Mouse (Mus musculus): ENCODE measurements around the gene Zfp280d.
A peak's percentile ranks its signal among the peaks of the same experiment; 100 is the strongest.

Gene Zfp280d

DNA sequence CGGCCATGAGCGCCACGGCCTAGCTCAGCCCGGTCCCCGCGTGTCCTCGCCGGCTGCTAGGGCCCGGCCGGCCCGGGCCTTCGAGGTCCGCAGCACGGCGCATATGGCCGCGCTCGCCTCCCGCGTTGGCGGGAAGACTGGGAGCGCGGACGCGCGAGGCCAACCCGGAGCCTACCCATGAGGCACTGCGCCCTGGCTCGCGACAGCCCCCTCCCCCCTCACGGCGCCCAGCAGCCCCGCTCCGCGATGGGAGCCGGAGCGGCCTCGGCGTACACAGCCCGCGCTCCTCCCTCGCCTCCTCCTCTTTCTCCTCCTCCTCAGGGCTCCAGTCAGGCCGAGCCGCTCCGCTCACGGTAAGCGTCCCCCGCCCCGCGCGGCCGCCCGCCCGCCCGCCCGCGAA is at the start of gene Zfp280d:
Gene Zfp280d (plus strand): TSS at position 184 of the 400 bp plus-strand sequence.
- DNase-seq, result peak; percentile 90

DNA sequence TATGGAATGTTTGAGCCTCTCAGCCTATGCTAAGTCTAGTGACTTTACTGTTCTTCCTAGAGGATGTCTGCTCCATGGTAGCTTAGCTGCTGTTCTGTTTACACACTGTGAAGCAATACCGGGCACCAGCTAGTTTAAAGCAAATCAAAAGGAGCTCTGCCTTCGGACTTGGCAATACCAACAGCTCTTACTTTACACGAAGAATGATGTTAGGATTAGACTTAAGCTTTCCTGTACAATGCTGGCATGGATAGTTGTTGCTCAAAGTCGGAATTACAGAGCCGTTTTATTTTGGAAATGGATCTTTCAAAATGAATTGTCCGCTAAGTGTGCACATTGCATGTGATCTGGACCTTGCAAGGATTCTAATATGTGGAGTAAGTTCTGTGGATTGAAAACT is 48.1 kb upstream of the Zfp280d start:
- no peak for DNase-seq

DNA sequence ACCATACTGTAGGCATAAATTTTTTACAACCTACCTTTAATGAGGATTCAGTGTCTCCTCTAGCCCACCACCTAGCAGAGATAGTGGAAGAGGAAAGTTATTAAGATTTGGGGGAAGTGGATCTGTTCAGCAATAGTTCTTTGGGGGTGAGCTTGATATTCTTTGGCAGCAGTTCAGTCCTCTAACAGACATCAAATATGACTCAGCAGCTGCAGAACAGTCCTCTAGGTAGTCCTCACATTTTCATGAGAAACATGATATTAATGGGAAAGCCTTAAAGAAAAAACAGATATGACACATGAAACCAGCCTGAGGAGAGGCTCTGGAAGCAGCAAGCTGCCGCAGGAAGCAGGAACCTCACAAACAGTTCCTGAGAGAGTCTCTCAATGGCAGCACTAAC is 22.0 kb upstream of the Zfp280d start:
- DNase-seq, result no peak

DNA sequence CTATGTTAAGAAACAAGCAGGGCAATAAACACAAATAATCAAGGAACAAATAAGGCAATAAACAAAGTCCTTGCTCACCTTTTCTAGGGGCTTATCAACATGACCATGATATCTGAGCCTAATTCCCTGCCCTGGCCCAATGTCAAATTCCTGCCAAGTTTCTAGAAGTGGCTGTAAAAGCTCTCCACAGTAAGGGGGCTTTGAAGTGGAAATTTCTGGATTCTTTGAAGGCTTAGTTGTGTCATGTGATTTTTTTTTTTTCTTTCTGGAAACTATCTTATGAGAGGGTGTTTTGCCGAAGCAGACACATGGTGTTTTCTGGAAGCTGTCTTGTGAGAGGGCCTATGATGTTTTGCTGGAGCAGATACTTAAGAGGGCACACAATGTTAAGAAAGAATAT is 19.4 kb upstream of the Zfp280d start:
- no peak for DNase-seq

DNA sequence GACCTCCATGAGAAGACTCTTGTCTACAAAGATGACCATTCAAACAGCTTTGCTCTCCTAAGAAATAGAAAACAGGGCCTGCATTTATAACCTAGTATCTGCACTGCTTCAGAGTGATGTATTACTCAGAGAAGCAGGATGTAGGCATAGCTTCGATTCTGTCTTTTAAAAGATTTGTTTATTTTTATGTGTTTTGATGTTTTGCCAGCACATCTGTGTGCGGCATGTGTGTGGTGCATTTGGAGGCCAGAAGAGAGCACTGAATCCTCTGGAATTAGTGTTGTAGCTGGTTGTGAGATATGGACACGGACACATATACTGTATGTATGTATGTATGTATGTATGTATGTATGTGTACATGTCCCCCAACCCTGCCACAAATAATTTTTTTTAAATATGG is 18.0 kb upstream of the Zfp280d start:
- no peak for DNase-seq

DNA sequence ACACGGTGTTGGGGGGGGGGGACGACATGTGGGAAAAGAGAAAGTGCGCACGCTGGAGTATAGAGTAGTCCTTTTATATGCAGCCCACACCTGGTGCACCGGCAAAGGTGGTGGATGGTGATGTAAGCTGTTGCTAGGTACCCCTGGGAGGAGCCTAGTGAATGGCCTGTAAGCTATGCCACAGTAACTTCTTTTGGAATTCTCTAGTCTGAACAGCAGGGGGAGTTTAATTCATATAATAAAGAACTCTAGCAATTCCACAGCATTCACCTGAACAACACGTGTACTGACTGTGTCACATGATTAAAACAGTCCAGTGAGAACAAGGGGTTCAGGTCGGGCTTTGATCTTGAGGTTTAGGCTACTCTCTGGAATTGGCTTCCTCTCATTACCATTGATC is 14.3 kb upstream of the Zfp280d start:
- no peak for DNase-seq

DNA sequence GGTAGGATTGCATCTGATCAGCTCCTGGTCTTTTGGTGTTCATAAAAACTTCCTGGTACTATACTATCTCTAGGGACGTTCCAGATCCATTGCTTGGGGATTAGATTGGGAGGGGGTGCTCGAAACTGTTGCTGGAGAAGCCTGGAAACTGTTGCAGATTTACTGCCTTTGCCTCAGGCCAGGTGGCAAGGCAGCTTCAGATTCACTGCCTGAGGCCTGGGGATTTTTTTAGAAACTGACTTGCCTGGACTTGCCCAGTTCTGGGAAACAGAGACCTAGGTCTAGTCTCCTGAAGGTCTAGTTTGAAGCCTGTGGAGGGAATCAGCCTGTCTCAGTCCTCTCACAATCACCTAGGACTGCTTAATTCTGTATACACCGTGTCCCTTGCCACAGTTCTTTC is 9.8 kb upstream of the Zfp280d start:
- DNase-seq, result no peak

DNA sequence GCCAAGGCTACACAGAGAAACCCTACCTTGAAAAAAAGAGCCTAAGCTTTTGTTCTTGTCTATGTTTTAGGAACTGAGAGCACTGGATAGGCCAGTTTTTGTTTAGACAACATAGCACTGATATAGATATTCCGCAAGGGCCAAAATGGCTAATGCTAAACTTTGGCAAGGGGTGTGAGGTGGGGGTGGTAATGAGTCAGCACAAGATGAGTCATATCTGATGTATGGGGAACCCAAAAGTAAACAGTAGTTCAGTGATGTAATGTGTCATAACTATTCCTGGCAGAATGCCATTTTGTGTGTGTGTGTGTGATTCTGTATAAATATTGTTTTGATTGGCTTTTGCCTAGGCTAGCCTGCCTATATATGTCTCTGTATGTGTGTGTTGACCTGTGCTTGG is 4.5 kb upstream of the Zfp280d start:
- DNase-seq, result no peak

DNA sequence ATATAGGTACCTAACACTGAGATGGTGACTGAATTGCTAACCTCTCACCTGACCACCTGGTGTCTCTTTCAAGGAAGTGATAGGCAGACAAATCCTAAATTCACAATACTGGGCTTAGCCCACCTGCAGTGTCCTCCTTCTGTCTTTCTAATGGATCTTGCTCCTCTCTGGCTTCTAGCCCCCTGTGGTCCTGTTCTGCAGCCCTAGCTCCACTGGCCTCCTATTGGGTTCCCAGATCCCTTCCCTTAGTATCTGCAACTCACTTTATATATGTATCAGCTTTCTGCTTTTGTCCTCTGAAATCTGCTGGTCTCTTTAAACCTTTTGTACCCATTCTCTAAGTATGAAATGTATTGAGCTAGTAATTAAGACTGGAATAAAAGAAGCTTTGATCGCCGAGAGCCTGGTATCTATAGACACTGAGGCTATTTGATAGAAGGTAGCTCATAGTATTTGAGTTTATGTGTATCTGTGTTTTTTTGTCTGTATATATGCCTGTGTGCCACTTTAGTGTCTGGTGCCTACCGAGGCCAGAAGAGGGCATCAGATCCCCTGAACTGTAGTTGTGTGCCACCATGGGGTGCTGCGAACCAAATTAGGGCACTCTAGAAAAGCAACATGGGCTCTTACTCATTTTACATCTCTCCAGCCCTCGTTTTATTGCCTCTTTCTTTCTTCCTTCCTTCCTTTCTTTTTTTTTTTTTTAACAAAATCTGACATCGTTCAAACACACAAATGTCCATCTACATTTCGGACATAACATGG is 832 bp upstream of the Zfp280d start:
- no peak for DNase-seq

DNA sequence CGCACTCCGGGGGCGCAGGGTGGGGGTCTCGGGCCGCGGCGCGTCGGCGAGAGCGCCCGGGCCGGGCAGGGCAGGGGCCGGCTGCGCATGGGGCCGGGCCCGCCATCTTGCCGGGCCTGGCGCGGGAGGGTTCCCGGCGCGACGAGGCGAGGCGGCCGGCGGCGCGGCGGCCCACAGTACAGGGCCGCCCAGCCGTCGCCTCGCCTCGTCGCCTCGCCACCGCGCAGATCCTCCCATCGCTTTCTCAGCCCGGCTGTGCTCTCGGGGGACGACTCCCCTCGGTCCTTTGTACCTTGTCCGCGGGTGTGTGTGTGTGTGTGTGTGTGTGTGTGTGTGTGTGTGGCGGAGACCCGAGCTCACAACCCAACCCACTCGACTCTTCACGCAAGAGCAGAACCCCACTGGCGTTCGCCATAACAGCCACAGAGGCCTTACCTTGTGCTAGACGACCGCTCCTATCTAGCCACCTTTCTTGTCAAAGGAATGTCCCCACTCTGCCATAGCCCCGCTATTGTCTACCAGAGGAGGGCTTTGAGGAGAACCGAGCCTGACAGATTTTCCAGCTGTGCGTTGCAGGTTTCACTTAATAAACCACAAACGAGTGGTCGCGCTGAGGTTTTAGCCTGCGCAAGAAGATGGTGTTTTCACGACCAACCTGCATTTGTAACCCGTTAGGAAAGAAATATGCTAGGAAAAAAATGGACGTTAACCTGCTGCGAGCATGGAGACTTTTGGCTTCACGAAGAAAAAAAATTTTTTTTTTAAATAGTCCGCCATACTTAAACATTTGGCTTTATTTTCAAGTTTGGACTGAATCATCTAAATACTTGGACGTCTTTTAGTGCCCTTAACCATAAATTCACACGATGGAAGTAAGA is 680 bp downstream of the Zfp280d start:
- peak; percentile 63 for DNase-seq

DNA sequence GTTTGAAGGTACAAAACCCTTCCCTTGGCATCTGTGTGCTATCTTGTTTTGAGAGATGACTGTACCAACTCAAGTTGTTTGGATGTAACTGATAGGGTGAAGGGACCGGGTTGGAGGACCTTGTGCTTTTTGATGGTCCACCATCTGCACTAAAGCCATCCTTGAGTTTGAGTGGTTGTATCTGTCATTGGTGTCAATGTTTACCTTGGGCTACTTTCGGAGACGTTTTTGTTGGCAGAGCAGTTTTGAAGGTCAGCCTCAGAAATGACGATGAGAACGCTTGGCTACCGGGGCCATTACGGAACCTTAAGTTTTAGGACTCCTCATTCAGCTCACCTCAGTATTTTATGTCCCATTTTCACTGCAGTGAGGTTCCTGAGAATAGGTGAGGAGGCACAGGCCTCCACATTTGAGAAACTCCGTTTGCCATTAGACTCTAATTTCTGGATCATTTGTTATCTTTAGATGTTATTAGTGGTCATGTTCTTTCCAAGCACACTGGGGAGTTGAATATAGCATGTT is 1.4 kb downstream of the Zfp280d start:
- no peak for DNase-seq

DNA sequence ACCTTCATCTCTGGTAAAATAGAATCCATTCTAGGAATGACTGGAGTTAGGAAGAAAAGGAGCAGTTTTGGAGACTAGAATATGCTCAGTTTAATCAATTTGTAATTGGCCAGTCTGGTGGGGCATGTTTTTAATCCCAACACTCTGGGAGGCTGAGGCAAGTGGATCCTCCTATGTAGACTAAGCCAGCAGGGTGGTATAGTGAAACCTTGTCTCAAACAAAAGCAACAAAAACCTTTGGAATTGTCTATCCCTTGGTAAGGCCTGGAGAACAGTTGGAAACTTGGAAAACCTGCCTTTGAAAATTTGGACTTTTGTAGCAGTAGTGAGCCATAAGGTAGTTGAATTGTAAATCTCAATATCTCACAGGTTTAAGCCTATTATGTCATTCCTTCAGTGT is 2.3 kb downstream of the Zfp280d start:
- DNase-seq, result no peak

DNA sequence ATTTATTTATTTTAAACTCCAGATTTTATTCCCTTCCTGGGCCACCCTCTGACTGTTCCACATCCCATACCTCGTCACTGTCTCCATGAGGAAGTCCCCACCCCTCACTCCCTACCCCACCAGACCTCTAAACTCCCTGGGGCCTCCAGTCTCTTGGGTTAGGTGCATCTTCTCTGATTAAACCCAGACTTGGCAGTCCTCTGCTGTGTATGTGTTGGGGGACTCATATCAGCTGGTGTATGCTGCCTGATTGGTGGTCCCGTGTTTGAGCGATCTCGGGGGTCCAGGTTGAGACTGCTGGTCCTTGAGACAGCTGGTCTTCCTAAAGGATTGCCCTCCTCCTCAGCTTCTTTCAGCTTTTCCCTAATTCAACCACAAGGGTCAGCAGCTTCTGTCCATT is 5.3 kb downstream of the Zfp280d start:
- no peak for DNase-seq

DNA sequence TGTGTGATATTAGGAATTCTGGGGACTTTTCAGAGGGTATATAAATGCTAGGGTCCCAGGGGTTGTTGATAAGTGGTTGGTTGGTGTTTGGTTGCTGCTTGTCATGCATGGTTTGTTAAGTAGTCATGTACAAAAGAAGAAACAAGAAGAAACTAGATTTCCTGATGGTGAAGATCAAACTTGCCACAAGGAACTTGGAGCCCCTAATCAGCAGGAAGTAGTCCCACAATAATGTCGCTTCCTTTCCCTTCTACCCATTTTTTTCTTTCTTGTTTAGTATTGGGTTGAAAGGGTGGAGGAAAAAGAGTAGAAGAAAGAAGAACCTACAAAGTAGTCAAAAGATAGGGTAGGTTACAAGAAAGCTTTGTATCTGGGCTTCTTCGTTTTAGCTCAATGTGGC is 13.0 kb downstream of the Zfp280d start:
- no peak for DNase-seq

DNA sequence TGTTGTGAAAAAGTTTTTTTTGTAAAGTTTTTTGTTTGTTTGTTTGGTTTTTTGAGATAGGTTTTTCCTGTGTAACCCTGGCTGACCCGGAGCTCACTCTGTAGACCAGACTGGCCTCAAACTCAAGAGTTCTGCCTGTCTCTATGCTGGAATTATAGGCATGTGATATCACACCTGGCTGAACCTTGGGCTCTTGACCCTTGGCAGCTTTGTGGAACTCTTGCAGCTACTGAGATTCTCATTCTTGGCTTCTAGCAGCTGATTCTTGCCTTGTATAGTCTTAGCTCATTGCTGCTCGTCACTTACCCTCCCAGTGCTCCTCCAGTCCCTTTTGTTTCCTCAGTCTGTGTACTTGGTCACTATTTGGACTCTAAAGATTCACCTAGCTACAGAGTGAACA is 13.6 kb downstream of the Zfp280d start:
- no peak for DNase-seq

DNA sequence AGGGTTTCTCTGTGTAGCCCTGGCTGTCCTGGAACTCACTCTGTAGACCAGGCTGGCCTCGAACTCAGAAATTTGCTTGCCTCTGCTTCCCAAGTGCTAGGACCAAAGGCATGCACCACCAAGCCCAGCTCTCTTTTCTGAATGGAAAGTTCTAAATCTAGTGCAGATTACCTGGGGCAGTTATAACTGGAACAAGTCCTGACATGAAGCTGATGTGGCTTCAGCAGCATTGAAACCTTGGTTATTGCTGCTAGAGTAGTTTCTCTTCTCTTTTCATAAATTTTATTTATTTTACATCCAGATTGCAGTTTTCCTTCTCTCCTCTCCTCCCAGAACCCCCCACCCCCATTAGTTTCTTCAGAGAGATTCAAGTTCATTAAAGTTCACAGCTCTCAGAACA is 14.4 kb downstream of the Zfp280d start:
- no peak for DNase-seq

DNA sequence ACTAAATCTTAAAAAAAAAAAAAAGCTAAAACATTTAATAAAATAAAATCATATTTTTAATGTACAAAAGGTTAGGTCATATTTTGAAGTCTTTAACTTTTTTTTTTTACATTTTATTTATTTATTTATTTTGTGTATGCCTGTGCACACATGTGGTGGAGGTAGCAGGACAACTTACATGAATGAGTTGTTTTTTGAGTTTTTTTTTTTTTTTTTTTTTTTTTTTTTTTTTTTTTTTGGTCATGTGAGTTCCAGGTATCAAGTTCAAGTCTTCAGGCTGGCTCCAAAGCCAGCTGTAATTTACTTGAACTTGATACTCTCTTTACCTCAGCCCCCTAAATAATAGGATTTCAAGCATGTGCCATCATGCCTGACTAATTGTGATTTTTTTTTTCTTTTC is 19.4 kb downstream of the Zfp280d start:
- no peak for DNase-seq

DNA sequence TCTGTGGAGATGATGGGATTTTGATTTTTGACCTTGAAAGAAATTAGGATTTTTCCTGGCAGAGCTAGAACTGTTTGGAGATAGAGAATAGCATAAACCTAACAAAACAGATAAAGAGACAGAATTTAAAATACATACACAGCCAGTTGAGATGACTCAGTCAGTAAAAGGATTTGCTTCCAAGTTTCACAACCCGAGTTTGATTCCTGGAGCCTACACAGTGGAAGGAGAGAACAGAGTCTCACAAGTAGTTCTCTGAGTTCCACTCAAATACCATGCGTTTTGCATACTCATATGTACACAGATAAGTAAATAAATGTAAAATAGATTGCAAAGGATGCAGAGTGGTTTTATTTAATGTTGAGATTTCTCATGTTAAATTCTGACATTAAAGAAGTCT is 35.1 kb downstream of the Zfp280d start:
- DNase-seq, result no peak

DNA sequence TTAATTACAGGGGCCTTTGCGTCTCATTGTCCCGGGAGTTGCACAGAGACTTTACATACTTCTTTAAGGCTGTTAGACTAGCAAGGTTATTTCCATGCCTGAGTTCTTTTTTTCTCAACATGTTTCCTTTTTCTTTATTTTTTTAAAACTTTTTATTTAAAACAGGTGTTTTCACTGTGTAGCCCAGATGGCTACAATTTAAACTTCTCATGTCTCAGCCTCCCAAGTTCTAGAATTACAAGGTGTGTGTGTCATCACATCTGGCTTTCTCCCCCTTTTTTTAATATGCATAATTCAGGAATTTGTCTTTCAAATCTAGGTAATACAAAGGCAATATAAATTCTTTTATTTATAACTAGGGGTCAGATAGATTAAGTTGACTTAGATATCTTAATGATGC is 58.6 kb downstream of the Zfp280d start:
- no peak for DNase-seq

DNA sequence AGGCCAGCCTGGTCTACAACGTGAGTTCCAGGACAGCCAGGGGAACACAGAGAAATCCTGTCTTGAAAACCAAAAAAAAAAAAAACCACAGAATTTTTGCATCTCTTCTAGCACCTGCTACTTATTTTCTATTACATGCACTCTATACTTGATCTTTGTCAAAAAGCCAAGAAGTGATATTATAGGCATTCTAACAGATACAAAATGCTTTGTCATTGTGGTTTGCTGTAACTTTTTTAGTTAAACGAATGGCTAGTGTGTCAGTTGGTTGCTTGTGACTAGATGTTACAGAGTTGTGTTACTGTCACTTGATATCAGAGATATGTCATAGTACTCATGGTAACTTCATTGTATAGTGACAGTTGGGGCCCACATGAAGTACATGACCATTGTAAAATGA is 61.4 kb downstream of the Zfp280d start:
- DNase-seq, result no peak

DNA sequence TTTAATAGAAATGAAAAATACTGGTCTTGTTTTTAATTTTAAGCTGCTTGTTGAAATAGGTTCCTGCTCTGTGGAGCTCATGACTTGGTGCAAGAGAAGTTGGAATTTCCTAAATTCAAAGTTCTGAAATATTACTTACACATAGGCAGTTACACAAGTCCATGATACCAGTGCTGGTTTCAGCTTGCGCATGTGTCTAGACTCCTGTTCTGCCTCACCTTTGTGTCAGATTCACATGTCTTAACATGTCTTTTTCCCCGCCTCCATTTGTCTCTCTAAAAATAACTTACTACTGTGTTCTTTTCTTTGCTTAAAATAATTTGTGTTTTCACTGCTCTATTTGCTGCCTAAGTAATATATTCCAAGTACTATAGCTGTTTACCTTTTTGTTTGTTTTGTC is 64.5 kb downstream of the Zfp280d start:
- DNase-seq, result no peak

DNA sequence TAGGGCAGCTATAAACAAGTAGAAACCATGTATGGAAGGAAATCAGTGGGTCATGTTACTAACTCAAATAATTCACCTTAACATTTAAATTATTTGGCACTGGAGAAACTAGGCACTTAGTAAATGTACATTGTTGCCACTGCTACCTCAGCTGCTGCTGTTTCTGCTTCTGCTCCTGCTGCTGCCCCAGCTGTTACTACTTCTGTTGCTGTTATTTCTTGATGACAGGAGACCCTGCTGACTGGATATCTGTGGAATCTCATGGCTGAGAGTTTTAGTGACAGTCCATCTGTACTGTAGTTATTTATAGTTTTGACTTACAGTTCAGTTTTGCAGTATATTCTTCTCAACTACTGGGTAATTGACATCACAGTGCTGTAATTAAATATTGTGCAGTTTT is 69.2 kb downstream of the Zfp280d start:
- DNase-seq, result no peak

DNA sequence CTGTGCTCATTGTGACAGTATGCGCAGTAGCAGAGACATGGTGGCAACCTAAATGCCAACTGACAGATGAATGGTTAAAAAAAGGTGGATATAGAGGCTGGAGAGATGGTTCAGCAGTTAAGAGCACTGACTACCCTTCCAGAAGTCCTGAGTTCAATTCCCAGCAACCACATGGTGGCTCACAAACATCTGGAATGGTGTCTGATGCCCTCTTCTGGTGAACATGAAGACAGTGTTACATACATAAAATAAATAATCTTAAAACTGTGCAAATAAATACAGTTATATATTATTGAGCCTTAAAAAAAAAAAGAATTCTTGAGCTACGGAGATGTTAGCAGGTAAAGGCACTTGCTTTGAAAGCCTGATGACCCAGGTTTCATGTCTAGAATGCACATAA is 97.7 kb downstream of the Zfp280d start:
- DNase-seq, result no peak

DNA sequence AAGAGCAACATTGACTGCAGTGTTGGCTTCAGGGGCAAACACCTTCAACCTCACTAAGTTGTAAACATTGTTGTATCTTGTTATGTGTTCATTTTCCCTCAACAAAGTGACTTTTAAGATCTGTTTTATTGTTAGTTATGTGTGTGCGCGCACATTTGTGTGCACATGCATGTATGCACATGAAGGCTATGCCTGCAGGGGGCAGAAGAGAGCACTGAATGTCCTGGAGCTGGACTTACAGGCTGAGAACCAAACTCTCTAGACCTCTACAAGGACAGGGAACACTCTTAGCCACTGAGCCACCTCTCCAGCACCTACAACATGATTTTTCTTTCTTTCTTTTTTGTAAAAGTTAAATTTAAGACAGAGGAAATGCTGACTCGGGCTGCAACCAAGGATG is 99.4 kb downstream of the Zfp280d start:
- peak; percentile 35 for DNase-seq

Data from right cerebral cortex, postnatal 14 days (tissue).